Mouse (Mus musculus): ENCODE results near the gene Jade1.
A peak's percentile ranks its signal among the peaks of the same experiment; 100 is the strongest.

The Jade1 gene

DNA sequence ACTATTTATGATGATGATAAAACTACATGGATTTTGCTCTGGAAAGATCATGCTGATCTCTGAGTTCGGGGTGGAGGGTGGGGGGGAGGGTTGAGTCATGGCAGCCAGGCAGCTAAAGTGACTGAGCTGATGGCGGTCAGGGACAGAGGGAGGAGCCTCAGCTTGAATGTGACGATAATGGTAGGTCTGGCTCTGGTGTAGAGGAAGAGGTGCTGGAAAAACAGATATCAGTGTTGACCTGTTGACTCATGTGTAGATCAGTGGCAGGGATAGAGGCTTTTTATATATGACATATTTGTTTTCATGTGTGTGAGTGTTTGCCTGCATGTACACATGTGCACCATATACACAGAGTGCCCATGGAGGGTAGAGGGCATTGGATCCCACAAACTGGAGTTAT lies 3.9 kb upstream of the Jade1 start:
- DNase-seq (ENCODE audit: low spot score in 2 of 2): no peak

DNA sequence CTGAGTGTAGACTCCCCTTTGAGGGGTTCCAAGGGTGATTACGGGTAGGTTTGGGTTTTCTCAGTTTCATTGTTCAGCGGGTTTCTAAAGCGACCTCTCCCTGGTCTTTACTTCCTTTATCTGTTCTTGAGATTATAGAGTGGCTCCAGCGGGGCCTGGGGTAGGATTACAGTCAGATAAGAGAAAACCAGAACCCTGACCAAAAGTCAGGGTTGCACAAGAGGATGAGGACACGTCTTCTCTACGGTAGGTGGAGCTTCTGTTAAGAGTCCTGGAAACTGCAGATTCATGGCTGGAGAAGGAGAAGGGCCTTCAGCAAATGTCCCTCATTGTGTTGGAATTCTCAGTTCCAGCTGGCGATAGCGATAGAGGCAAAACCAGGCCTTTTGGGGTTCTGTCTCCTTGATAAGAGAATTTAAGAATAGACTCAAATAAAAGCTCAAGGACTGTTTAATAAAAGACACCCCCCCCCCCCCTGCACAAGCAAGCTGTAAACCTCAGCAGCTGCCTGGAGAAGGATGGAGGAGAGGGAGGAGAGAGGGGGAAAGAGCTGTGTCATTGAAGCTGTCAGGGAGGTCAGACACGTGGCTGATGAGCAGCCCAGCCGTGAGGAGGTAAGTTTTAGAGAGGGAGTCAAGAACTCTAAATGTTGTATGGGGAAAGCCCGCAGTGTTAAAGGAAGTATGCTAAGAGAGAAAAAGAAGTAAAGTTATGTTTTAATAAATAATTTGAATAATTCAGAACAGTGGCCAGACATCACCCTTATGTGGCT lies 2.6 kb upstream of the Jade1 start:
- DNase-seq (ENCODE audit: low spot score in 2 of 2): no peak

DNA sequence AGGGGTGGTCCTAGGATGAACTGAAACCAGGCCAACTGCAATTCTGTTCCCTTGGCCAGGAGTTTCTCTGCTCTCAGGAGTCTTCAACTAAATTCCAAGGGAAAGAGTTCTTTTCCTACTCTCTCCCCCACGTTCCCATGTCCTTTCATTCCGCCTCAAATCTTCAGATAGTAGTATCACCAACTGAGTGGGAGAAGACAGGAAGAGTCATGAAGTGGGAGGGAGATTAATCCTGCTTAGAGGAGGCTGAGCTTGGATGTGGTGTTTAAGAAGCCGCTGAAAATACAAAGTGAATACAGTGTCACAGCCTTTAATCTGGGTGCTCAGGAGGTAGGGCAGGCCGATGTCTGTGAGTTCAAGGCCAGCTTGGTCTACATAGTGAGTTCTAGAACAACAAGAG lies 1.9 kb upstream of the Jade1 start:
- no peak for DNase-seq (ENCODE audit: low spot score in 2 of 2)

DNA sequence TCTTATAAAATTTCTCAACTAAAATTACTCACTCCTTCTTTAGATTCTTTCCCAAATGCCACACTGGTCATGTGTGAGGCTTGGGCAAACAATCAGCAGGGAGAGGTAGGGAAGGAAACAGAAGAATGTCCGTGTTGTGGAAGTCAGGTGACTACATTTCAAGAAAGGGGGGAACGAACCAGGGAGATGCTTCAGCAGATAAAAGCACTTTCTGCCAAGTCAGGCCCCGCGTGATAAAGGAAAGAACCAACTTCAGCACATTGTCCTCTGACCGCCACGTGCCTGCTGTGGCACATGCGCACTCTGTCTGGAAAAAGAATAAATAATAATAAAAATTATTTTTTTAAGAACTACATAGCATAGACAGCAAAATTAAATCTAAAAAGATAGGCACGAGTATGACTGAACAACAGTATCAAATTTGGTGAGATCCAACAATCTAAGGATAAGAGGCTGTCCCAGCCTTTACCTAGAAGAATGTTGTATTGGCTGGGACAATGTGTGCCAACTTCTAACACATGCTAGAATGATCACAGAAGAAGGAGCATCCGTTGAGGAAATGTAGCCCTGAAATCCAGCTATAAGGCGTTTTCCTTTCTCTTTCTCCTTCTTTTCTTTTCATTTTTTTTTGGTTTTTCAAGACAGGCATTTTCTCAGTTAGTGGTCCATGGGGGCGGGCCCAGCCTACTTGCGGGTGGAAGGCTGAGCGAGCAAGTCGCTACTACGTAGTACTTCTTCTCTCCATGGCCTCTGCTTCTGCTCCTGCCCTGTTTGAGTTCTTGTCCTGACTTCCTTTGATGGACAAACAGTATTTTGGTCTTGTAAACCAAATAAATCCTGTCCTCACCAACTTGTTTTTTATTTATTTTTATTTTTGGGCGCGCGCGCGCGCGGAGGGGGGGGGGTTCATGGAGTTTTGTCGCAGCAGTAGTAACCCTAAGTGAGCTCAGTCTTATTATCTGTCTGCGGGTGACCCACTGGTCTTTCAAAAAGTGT lies 753 bp upstream of the Jade1 start:
- DNase-seq (ENCODE audit: low spot score in 2 of 2): no peak

DNA sequence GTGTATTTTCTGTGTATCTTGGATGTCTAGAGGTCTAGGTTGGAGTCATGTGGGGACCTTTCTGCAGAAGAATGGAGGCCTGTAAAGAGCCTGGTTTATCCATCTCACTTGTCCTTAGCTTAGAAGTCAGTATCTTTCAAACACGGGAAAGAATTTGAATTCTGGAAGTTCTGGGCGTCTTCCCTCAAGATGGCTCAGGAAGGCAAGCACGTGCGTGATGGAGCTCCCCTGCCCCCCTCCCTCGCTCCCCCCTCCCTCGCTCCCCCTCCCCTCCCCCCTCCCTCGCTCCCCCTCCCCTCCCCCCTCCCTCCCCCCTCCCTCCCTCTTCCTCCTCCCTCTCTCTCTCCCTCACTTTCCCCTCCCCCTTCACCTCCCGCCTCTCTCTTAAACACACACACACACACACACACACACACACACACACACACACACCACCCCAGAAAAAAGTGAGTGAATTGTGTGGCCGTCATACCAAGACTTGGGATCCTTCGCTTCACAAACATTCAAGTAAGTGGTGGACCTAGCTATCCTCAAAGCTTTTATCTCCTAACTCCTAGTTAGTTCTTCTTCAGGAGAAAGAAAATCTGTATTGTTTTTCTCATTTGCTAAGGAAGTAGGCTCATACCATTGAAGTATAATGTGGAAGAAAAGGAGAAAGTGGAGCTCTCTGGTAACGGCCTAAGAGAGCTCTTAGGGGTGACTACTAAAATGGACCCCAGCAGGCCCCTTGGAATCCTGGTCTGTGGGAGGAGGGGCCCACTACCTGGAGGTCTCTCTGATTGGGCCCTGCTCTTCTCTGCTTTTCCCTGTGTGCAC lies 1.1 kb downstream of the Jade1 start:
- no peak for DNase-seq (ENCODE audit: low spot score in 2 of 2)

DNA sequence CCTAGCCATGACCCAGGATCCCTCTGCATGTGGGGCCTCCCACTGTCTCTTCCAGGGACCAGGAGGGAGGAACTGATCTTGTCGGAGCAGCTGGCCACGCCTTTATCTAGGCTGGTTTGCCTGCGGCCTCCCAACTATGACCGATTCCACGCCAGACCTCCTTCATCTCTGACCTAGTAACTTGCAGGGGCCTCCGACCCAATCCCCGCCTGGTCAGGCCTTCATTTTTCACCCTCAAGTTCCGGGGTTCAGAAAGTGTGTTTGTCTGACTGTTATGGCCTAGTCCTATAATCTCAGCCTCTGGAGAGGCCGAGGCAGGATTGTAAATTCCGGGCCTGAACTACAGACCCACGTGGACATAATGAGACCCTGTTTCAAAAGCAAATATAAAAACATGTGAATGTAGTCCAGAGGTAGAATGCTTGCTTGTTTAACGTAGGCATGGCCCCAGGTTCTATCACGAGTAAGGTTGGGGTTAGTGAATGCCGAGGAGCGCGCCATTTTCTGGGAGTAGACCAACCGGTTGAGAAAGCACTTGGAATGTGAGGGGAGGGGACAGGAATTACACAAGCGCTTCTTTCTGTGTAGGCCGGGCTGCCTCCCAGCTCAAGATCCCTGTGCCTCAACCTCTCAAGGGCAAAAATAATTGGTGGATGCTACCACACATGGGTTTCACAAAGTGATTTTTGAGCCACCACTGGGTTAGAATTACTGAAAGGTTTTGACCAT lies 1.9 kb downstream of the Jade1 start:
- DNase-seq (ENCODE audit: low spot score in 2 of 2): no peak

DNA sequence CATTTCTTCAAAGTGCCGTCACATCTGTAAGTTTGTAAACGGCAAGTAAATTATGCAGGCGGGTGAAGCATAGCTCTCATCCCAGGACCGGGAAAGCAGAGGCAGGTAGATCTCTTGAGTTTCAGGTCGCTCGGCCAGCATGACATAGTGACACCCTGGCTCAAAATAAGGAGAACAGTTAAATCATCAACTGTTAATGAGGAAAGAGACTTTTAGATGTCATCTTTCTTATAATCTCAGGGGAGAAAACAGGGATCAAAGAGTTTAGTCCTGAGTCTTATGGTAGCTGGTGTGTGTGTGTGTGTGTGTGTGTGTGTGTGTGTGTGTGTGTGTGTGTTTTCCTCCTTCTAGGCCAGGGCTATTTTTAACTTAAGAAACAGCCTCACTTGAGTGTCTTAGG lies 5.0 kb downstream of the Jade1 start:
- DNase-seq (ENCODE audit: low spot score in 2 of 2): no peak

DNA sequence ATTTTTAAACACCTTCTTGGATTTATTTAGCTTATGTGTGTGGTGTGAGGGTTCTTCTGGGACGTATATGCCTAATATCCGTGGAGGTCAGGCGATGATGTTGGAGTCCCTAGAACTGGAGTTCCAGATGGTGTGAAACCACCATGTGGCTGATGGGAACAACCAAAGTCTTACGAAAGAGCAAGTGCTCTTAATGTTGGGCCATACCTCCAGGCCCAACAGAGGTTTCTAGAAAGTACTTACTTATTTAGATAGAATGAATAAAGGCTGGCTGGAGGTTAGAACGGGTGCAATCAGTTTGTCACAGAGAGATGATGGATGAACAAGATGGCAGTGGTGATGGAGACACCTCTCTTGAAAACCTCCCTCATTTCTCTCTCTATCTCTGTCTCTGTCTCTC lies 6.3 kb downstream of the Jade1 start:
- no peak for DNase-seq (ENCODE audit: low spot score in 2 of 2)

DNA sequence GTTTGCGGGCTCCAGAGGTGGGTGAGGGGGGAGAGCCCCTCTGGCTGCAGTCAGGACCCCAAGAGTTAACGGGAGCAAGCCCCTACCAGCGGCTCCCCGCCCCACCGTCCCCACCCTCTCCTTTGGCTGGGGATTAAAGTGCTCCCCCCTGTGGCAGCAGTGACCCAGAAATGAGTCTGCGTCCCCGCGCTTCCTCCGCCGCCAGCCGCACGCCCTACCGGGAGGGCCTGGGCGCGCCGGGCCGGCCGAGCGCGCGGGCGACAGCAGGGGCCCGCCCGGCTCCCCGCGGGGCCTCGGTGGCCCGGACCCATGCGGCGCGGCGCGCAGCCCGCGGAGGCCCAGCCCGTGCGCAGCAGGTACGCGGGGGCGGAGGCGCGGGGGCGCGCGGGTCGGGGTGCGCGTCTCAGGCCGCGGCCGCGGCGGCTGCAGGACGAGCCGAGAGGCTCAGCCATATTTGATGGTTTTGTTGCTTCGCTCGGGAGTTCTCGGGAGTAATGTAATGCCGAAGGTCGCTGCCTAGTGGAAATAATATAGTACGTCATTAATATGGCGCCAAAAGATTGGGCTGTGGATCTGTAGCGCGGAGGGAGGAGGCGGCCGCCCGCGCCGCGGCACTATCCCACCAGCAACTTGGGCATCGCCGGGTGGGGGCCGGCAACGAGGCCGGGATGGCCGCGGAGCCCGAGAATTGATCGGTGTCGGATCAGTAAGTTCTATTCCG lies 7.8 kb downstream of the Jade1 start:
- DNase-seq (ENCODE audit: low spot score in 2 of 2): peak; percentile 66 to 77

DNA sequence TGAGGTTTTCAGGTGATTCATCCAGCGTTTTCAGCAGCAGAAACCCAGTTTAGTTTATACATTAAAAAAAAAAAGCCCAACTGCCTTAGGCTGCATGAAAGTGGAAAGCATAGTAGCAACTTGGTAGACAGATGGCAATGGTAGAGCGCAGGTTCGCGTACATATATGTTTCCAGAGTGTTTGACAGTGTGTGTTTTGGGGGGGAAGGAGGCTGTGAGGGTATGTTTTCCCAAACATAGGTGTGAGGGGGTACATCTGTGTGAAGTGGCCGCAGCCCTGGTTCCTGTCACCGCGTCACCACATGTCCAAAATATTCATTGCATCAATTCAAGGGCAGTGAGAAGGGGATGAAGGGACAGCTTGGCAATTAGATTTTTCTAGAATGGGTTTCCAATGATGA lies 8.5 kb downstream of the Jade1 start:
- DNase-seq (ENCODE audit: low spot score in 2 of 2): no peak

DNA sequence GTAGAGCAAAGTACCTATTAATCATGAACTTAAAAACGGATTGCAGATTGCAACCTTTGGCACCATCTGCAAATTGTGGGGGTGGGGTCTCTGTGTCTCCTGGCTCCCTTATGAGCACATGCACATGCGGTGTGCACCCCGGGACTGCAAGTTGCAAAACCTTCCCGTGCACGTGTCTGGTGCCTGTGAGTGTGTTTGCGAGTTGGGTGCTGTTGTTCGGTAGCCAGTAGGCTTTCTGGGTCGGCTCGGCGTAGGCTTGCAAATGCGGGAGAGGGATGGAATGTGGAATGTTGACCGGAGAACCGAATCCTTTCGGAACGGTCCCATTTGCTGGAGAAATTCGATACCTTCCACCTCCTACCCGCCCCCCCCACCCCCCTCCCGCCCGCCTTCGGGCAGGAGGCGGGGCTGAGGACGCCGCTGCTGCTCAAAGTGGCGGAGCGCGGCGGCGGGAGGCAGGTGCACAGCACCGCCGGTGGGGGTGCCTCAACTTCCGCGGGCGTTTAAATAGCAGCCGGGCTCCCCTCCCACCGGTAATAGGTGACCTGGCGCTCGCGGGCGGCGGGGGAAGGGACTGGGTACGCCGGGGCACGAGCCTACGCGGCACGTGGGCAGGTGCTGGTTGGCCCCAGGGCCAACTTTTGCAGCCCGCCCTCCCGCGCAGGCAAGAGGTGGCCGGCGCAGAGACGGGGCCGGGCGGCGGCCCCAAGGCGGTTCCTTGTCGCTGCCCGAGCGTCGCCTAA lies 9.1 kb downstream of the Jade1 start:
- DNase-seq (ENCODE audit: low spot score in 2 of 2): peak; percentile 69 to 74

DNA sequence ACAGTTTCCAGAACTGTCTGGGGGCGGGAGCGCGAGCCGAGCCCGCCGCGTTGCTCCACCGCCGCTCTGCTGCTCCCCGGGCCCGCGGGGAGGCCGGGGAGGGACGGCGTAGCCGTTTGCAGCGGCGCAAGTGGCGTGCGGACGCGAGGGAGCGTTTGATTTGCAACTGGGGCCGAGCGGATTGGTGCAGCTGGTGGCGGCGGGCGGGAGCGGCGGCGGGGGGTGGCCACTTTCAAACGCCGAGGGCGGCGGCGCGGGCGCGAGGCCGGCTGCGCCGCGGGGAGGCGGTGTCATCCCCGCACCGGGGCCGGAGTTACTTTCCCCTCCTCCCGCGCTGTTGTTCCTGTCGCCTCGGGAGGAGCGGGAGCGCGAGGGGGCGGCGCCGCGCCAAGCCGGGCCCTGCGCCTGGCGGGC lies 9.9 kb downstream of the Jade1 start:
- DNase-seq (ENCODE audit: low spot score in 2 of 2): peak; percentile 70 to 78

DNA sequence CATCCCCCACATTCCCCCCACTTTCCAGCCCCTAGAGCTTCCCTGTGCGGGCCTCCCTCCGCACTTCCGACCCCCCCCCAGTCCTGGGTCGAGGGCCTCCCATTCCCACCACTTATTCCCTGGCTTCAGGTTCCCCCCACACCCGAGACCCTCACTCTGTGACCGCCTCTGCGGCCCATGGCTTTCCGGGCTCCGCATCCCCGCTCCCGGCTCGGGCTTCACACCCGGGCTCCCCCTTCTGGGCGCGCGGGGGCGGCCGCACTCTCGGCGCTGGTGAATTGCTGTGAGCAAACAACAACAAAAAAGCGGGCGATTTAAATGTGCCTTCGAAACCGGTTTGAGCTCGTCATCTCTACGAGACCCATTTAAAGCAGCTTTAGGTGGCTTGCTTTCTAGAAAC lies 10.4 kb downstream of the Jade1 start:
- peak; percentile 68 to 77 for DNase-seq (ENCODE audit: low spot score in 2 of 2)

DNA sequence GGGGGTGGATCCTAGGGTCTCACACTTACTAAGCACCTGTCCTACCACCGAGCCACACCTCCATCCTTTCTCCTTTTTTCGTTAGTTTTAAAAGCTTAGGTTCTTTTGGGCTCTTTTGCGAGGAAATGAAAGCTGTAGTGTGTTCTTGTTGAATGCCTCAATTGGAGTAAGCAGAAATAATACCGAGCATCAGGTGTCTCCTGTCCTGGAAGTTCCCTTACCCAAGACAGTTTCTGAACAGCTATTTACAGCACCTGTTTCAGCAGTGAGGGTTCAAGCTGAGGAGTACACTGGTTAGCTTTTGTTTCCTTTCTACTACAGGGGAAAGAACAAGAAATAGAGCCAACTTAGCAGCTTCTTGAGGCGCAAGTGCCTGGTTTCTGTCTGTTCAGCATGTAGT lies 14.4 kb downstream of the Jade1 start:
- DNase-seq (ENCODE audit: low spot score in 2 of 2): no peak

DNA sequence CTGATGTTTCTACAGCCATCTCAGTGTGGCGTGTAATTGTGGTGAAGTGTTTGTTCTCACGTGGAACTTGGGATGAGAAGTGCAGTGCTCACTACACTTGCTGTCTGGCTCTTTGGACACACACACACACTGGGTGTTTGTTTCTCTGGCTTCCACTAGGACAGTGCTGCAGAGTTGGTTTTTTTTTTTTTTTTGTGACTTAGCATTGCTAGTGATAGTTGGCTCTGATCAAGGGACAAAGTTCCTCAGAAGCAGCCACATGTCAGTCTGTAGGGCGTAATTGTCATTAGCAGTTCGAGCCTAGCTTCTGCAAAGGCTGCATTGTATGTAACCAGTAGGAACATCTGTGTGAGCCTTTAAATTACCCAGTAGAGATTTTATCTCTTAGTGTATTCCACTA lies 16.6 kb downstream of the Jade1 start:
- no peak for DNase-seq (ENCODE audit: low spot score in 2 of 2)

DNA sequence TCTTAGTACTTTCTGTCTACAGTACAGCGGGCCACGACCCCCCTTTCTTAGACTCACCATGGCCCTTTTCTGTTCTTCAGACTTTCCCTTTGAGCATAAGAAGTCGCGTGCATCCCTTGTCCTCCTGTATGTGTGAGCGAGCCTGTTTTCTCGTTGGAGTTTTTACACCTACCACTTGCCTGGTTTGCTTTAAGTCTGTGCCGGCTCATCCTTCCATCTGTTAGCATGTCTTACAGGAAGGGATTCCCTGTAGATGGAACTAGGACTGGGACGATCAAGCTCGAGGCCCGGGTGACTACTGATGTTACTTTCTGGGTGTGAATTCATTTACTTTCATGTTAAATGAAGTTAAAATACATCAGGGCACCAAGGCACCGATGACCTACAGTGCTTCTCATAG lies 17.4 kb downstream of the Jade1 start:
- DNase-seq (ENCODE audit: low spot score in 2 of 2): no peak

DNA sequence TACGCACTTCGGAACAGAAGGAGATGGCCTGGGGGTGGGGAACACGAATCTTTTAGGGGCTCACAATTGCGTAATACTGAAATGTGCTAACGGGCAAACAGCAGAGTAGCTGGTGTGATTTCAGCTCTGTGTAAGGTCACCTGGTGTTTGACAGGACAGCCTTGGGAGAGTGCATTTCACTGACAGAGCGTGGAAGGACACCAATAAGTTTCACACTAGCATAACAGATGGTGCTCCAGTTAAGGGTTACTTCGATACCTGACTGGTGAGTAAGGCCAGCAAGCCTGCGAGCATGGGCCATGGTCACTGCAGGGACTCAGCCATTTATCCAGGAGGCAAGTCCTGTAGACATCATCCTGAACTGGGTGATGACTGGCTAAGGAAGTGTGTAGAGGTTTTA lies 18.7 kb downstream of the Jade1 start:
- no peak for DNase-seq (ENCODE audit: low spot score in 2 of 2)

DNA sequence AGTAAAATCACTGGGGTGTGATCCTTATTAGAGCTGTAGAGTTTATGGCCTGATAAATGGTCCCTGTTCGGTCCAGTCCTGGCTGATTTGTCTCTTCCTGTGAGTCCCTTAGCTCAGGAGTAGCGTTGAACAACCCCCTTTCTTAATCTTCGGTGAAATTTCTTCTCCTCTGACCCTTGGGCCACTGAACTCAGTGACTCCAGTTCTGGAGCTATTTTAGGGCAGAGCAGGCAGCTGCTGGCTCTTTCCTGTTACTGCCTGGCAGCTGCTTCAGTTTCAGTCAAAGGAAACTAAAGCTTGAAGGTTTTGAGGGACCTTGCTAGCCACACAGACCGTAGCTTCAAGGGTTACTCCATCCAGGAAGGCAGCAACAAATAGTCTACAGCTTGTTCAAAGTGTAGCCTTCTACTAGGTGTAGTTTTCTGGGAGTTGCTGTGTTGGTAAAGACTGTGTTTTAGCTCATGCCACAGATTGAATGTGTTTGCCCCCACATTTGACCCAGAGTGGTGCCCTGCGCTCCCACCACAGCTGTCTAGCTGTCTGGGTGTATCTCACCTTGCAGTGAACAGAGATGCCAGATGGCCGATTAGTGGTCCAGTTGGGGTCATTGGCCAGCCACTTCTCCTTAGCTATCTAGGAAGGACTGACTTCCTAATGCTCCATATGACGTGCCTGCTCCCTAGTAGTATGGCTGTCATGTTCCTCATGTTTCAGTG lies 19.3 kb downstream of the Jade1 start:
- no peak for DNase-seq (ENCODE audit: low spot score in 2 of 2)

DNA sequence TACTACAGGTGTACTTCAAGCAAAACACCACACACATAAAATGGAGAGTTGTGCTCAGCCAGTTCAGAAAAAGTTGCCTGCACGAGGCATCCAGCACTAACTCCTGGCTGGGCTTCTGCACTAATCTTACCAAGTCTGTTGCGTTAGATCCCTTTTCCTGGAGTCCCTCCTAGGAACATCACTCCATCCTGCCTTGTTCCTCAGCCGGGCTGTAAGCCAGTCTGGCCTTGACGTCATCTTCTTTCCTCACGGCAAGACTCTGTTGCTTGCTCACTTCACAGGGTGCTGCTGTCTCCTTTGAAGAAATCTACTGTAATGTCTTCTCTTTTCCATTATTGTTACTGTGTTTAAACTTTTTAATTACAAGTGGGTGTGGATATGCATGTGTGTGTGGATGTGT lies 20.4 kb downstream of the Jade1 start:
- DNase-seq (ENCODE audit: low spot score in 2 of 2): no peak

Measured in spleen, postnatal 14 days (tissue).